Mouse (Mus musculus) spleen, adult 18-20 months (tissue): ENCODE measurements at regions not wholly inside any gene's neighbourhood (a gene's known extent, or its start where the extent isn't known, plus 50 kb on each side); places are given as distances from the start of the nearest gene placed in this dataset.
"Not testable (repeated sequence)": the region's sequence is repeated elsewhere in the genome, so short reads cannot be mapped to it uniquely, and the experiment has no call there.

Experiments
- DNase-seq, 2 experiments: peaks; one replicate each; pipeline ENCODE4 v3.0.0; 2022; ENCODE audit warnings: mixed read lengths in 2 of 2

- DNase-seq, result no peak
These were observed 168.9 kb upstream of the Gm10131 start for GRCm38 (mm10) chr8:34280433-34280832.

DNA sequence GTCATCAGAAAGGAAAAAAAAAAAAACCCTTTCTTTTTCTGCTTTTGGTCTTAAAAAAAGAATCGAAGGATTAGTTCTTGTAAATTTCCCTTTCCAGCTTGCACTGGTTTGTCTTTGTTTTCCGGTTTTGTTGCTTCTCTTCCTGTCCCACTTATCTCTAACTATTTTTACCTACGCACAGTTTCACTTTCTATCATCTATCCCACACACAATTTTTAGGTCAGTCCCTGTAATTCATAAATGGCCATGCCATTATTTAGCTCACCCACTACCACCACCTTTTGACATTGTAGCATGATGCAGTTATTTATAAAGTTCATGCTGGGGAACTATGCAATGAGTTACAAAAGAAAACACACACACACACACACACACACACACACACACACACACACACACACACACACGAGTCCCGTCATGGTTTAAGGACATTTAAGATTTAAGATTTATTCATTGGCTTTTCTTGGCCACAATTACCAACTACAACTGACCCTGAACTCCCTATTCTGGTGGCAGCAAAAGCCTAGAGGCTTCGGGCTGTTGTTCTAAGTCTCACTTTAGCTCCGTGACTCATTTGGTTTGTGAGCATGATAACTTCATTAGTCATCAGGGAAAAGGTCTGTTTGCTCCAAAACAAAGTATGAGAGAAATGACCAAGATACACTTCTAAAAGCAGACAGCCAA lies 164.6 kb upstream of the Gm10131 start:
- no peak for DNase-seq

DNA sequence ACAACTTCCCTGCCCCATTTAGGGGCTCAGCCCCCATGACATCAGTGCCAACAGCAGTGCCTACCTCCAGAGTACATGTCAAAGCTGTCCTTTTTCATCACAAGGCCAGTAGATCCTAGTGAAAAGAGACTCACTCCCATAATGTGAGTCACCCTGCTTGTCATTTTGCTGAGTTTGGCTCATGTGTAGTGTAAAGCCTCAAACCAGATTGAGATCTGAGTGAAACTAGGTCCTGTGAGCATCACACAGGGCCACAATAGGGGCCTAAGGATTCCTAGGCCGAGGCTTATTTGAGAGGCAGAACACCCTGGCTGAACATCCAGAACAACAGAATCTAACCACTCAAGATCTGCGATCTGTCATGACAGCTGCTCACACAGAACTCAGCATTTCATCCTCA lies 163.3 kb upstream of the Gm10131 start:
- not testable (repeated sequence) for DNase-seq

DNA sequence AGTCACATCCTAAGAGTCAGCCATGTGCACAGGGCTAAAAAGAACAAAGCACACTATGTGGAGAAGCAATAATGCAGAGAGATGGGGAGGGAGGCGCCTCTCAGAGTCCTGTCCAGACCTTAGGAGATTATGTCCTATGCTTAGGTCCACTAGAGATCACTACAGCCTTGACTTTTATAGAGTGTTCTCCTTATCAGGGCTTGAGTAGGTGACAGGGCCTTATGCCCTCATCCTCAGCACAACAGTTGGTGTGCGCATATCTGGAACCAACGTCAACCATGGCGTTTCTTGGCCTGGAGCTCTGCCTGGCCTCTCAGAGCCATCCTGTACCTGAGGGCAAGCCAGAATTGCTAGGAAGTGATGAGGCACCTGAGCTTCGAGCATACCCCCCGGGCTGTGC lies 162.6 kb upstream of the Gm10131 start:
- DNase-seq, result no peak

DNA sequence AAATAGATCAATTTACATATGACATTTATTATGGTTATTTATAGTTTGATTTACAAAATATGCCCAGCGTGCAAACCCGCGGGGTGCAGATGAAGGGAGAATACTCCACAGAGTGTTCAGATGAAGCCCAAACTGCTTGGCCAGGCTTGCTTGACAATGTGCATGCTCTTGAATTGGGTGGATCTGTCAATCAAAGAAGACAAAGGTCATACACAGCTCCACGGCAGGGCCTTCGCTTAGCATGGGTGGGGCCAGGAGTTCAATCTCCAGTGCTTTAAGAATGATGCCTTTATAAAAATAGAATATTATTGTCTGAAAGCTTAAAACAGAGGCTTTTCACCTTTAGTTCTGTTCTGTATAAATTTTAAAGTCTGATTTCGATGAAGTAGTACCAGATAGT lies 158.3 kb upstream of the Gm10131 start:
- no peak for DNase-seq

DNA sequence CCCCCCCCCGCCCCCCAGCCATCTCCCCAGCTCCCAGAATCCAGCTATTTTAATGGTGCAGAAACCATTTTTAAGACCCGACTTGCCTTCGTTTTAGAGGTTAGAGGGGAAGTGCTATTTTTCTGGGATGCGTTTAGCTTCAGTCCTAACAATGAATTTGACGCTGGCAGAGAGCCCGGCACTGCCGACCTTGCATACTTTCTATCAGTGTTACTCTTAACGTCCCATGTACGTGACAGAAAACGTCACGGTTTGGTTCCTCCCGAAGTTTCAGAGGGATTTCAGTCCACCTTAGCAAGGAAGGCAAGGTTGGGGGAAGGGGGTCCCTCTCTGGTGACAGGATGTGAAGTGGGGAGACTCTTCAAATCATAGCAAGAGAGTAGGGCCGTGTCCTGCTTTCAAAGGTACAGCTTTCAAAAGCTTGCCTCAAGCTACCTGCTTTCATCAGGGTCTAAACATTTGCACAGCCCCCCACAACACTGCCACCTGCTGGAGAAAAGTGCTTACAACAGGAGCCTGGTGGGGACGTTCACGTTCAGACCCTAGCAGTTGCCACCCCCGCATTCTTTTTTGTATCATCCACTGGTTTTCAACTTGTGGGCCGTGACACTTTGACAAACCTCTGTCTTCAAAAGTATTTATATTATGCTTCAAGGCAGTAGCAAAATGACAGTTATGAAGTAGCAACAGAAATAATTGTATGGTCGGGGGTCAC lies 157.4 kb upstream of the Gm10131 start:
- no peak for DNase-seq

DNA sequence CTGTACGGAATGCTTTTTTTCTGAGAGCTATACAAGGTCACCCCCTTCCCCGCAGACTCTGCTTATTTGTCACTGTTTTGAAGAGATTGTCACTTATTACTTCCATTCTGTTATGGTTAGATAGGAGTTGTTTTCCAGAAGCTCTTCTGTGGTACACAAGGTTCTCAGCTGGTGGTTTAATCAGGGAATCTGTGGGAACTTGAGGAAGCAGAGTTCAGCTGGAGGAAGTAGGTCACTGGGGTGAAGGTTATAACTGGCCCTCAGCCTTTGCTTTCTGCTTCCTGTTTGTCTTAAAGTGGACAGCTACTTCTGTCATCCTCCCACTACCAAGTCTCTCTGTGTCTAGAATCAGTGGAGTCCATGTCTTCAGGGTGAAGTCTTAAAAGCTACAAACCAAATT lies 143.4 kb upstream of the Gm10131 start:
- no peak for DNase-seq

DNA sequence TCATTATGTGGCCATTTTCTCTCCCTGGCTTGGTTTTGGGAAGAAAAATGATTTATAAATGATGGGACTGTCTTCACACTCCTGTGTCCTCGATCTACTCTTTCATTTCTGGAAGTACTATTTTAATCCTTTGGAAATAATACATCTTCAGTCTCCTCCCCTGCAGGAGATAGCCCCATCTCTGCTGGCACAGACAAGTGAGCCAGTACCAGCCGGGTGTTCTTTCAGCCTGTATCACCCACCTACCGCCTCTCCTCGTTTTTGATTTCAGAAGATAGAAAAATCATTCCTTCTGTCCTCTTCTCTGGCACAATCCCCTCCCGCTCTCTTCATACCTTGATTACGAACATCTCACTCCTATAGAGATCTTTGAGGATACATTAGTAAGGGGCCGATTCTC lies 140.4 kb upstream of the Gm10131 start:
- no peak for DNase-seq

DNA sequence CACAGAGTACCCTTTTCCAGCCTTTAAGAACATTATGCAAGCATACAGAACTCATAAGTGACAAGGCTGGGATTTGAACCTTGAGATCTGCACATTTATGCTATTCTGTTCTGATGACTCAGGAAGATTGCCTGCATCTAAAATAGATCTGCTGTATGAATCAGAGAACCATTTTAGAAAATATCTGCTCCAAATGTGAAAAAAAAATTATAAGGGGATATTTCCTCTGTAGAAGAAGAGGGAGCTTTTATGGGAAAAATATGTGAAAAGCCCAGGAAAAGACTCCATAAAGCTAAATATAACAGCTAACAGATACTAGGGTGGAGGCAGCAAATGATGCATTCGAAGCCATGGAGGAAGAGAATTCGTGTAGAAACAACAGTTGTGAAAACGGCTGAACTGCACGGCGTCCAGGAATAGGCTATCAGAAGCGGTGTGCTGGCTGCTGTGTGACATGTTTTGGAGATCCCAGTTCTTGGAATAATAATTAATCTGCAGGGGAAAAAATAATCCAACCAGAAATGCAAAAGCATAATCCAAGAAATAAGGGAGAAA lies 127.9 kb upstream of the Gm10131 start:
- no peak for DNase-seq

- DNase-seq, result no peak
These were observed 122.2 kb upstream of the Gm10131 start for GRCm38 (mm10) chr8:34233705-34234104.

DNA sequence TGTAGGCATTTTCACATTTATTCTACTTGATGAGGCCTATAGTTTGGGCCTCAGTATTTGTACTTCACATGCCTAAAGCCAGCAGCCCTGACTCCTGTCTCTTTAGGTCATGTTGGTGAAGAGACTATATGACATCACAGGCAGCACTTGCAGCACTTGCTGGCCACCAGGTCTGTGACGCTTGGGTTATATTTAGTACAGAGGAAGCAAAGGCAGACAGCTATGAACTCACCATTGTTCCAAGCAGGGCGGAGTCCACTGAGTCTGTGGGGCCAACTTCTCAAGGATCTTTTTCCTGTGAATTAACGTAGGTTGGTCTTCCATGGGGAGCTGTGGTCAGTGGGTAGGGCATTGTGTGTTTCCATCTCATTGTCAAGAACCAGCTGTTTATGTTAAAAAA lies 117.9 kb upstream of the Gm10131 start:
- no peak for DNase-seq

GRCm38 (mm10) chr8:34225011-34225890 lies 113.7 kb upstream of the Gm10131 start:
- DNase-seq, result no peak

DNA sequence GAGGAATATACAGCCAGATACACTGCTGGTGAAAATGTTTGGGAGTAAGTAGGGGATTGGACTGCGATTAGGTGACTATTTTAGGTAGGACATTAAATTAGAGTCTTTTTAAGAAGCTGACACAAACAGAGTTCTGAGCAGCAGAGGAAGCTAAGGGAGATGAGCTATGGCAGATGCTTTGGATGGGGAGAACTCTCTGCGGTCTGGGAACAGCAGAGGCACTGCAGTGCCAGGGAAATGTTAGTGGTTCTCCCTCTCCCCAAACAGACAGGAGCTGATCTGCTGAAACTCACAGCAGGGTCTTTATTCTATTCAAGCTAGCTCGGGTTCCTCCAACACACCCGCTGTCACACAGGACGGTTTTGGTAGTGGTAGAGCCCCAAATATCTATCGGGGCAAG lies 110.7 kb upstream of the Gm10131 start:
- no peak for DNase-seq
